Mouse (Mus musculus) CD4-positive, CD25-positive, alpha-beta regulatory T cell, adult 2 months (primary cell): ENCODE data around the gene Foxn3.

Source experiments
- DNase-seq: peaks from one replicate; pipeline ENCODE4 v3.0.0-alpha.2; 2012; ENCODE audit warnings: low read depth, low spot score

Foxn3 gene

GRCm38 (mm10) chr12:99526571-99527140 lies 36.7 kb downstream of the Foxn3 start:
- no peak for DNase-seq

- DNase-seq = no peak
Observed at GRCm38 (mm10) chr12:99522882-99523281, 40.5 kb downstream of the Foxn3 start.

DNA sequence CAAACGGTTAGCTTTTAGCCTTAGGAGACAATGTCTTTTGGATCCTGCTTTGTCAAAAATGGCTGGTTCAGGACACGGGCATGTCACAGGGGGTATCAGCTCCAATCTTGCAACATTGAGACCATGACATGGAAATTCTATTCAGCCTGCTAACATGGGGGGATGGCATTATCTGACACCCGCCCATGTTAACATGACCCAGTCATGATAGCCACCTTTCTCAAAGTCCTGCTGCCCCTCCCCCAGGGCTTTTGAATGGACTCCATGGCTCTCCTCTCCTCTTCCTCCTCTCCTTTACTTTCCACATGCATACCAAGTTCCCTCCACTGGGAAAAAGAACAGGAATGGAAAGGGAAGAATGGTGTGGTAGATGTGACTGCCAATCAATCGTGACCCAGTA lies 43.5 kb downstream of the Foxn3 start:
- DNase-seq = no peak

GRCm38 (mm10) chr12:99519191-99519614 lies 44.2 kb downstream of the Foxn3 start:
- DNase-seq = no peak

DNA sequence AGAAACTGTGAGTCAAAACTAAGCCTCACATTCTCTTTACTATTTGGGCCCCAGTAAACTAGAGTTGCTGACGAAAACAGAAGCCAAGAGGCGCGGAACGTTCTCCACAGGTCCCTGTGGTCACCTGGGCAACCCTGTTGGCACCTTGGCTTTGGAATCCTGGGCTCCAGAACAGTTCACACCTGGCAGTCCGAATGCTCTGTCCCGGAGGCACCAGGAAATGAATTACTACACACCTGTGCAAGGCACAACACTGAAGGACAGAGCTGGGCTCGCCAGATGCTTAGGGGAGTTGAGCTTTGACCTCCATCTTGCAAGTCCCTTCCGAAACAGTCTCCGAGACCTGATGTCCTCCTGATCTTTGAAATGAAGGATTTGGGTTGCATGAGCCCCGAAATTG lies 44.7 kb downstream of the Foxn3 start:
- DNase-seq = no peak

DNA sequence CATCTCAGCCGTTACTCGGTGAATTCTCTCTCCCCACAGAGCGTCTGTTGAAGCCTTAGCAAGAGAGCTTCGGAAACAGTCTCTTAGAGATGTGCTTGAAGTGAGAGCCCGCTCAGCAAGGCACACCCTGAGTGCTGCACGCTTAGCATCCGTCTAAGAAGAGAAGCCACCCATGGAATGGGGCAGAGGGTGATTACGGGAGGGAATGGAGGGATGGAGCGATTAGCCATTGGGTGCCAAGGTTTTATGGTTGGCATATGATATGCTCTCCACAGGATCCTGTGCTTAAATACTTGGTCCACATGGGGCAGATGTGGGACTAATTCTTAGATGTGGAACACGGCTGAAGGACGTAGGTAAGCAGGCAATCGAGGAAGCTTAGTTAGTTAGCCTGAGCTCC lies 45.3 kb downstream of the Foxn3 start:
- no peak for DNase-seq

- no peak for DNase-seq
Observed at GRCm38 (mm10) chr12:99517296-99517695, 46.1 kb downstream of the Foxn3 start.

DNA sequence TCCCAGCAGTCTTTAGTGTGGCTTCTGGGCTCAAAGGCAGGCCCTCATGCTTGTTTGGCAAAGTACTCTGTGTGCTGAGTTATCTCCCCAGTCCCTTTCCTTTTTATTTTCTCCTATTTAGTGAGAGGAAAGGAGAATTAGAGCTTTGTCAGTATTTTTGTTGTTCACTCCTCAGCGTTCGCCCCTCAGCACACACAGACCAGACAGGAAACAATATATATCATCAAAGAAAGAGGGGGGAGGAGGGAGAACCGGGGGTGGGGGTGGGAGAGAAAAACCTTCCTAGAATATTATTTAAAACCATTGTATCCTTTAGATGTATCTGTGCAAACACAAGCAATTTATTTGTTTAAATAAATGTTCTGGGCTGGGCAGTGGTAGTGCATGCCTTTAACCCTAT lies 47.9 kb downstream of the Foxn3 start:
- DNase-seq = peak; percentile 38

DNA sequence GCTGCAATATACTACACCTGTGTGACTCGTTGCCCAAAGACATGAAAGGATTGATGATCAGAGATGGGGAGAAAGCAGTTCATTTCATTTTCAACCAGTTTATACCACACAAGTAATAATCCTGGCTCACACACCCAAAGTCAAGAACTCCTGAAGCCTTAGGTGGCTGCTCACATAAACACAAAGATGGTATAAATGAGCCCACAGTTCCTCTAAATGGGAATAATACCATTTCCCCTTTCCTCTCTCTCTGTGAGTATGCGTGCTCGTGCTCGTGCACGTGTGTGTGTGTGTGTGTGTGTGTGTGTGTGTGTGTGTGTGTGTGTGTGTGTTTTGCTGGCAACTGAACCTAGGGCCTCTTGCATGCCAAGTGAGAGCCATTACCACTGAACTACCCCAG lies 51.7 kb downstream of the Foxn3 start:
- DNase-seq = no peak

GRCm38 (mm10) chr12:99510759-99511158 lies 52.6 kb downstream of the Foxn3 start:
- no peak for DNase-seq

DNA sequence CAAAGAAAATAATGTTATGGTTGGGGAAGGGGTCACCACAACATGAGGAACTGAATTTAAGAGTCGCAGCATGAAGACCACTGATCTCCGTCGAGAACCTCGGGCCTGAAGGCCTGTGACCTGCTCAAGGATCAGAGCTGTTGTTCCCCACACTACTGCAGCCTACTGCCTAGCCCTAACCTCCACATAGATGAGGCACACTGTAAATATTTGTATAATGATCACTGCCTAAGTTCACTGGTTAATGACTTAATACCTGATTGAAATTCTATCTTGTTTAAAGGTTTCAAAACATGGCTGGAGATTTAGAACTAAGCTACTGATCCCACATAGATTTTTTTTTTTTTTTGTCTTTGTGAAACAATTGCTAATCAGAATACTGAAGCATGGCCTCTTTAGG lies 61.2 kb downstream of the Foxn3 start:
- DNase-seq = no peak

GRCm38 (mm10) chr12:99498978-99499694 lies 64.2 kb downstream of the Foxn3 start:
- DNase-seq = no peak

DNA sequence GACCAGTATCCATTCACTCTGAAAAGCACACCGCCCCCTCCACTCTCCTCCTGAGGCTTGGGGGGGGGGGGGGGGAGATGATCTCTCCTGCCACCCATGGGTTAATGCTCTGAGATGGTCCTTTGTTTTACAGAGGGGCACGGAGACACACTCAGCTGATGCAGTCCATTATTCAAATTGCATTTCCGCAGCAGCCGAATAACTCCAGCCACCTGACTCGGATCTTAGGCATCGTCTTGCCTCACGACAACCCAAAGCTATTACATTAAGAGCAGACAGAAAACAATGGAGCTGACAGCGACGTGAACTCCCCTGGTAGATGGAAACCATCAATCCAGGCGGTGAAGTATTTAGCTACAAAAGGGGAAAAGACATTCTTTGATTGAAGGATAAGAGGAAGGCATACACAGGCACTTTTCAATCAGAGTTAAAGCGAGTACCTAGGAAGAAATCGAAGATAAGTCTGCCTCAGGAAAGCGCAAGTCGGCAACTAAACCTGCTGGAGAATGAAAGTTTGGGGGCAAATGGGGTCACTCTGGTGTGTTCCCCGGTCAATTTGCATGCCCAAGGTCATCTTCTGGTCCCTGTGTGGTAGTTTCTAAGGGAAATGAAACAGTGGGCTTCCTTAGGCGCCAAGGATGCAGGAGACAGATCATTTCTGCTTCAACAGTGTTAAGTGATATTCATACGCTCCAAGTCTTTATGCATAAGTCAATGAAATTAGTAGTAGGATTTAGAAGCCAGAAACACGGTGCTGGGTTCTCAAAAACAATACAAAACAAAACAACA lies 65.0 kb downstream of the Foxn3 start:
- no peak for DNase-seq

- no peak for DNase-seq
Observed at GRCm38 (mm10) chr12:99496945-99497344, 66.4 kb downstream of the Foxn3 start.

- no peak for DNase-seq
Observed at GRCm38 (mm10) chr12:99490216-99490615, 73.2 kb downstream of the Foxn3 start.

DNA sequence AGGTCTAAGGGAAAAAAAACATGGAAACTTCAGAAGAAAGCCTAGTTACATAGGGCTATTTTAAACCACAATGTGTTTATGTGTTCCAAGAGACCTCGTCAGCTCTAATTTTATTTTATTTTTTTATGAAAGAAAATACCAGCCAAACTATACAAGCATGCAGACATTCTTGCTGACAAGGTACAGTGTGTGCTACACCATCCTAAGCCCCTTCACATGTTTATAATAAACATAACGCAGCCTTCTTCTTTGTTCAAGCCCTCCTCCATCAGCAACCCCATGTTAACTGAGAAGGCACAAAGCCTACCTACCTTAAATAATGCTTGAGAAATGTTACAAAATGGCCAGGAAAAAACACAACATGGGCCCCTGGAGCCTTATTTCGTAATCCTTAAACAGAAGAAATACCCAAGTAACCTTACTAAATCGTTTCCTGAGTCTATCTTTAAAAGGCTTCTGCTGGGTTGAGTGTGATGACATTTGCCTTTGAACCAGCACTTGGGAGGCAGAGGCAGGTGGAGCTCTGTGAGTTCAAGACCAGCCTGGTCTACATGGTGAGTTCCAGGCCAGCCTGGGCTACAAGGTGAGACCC lies 74.3 kb downstream of the Foxn3 start:
- DNase-seq = no peak

DNA sequence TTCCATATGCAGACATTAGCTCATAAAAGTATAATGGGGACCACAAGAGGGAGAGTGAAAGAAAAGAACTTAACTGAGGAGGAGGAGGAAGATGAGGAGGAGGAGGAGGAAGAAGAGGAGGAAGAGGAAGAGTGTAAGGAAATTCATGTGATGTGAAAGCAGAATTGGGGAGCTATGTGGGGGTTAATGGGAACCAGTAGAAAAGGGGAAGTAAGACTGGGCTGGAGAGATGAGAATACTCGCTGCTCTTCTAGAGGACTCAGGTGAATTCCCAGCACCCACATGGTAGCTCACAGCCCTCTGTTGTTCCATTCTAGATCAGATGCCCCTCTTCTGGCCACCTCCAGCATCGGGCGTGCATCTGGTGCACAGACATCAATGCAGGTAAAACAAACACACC lies 83.0 kb downstream of the Foxn3 start:
- no peak for DNase-seq

- DNase-seq = no peak
Observed at GRCm38 (mm10) chr12:99474176-99474575, 89.2 kb downstream of the Foxn3 start.

DNA sequence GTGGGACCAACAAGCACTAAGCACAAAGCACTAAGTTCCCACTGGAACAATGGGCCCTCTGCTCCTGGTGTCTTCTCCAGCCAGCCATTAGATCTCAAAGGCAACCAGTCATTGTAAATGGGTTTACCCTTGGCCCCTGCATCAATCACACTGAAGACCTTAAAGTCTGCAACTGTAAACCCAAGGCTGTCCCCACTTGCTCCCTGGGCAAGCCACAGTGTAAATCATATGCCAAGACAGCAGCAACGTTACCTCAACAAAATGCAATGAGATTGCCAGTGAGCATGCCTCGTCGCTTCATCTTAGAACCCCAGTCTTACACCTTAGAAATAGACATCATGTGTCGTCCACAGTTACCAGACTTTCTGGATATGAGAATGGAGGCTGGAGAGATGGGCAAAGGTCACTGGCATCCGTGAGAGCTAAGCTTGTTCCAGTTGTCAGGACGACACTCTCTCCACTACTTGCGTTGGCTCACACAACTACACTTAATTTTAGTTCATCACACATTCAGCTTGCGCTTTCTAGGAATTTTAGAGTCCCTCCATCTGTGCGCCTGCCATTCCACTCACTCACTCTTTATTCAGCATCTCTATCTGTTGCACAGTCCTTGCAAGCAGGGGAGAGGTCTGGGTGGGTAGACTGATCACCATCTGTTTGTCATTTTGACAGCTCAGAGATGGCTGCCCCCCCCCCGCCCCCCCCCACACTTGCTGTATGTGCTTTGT lies 89.8 kb downstream of the Foxn3 start:
- no peak for DNase-seq

GRCm38 (mm10) chr12:99471431-99471830 lies 92.0 kb downstream of the Foxn3 start:
- no peak for DNase-seq

DNA sequence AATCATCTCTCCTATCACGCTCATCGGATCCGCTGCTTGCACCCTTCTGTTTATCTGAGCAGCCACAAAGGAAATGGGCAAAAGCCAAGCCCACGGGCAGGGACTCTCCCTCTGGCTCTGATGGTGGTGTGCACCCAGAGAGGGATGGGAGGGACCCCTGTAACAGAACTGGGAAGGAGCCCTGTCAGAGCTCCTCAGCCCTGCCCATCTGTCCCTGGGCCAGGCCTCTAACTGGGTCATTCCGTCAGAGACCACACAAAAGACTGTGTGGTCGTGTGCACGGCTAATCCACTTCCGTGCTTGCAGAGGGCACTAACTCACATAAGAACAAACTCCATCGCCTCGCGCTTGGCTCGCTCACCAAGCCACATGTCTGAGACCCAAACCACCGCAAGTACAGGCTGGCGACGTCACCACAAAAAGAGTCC lies 95.5 kb downstream of the Foxn3 start:
- DNase-seq = peak; percentile 73
